Mouse (Mus musculus) layer of hippocampus, adult 2 months (tissue): ENCODE data around the gene Epop. TPM values are rescaled to one million over a fixed set of nuclear protein-coding genes. Genes with fewer than 3 reads are reported as not detected.

Experiments used
- DNase-seq, 2 experiments: peaks; one replicate each; pipeline ENCODE4 v3.0.0; 2022; ENCODE audit warnings: low spot score in 2 of 2
- H3K27ac ChIP-seq: fragments of 200-600 bp; 2 replicates; pipeline ENCODE4 v1.8.1; 2022
- H3K4me3 ChIP-seq: fragments of 200-600 bp; 2 replicates; pipeline ENCODE4 v1.8.1; 2022; ENCODE audit warnings: mild to moderate bottlenecking
- CTCF ChIP-seq: fragments of 200-600 bp; conservative IDR thresholded peaks from 2 replicates; pipeline ENCODE4 v1.8.1; 2022; ENCODE audit warnings: antibody characterized with exemption, mild to moderate bottlenecking, moderate library complexity
- total RNA-seq, 2 experiments: library from RNA; stranded (reverse); gene quantifications; 2 replicates each; pipeline ENCODE4 v1.2.3; 2021

Gene Epop
- total RNA-seq, 2 experiments from 2014 or later = 34.1 to 35.1 TPM

GRCm38 (mm10) chr11:97631046-97631445 lies 1.5 kb upstream of the Epop start:
- Histone ChIP-seq H3K27ac (peak overlapping the region; percentile 76), H3K4me3 (no peak overlapping the region)
- no peak for TF ChIP-seq CTCF
- DNase-seq = no peak

- H3K27ac ChIP-seq = peak overlapping the region; percentile 80
- peak overlapping the region; percentile 62 for H3K4me3 ChIP-seq
- no peak for DNase-seq
- TF ChIP-seq CTCF = 0 out of 2 replicates have a peak, but pooled peaks have one; percentile 5
Observed at GRCm38 (mm10) chr11:97628568-97629518, 659 bp downstream of the Epop start.

GRCm38 (mm10) chr11:97628303-97628567 lies 1.3 kb downstream of the Epop start:
- peak overlapping the region; percentile 62 for H3K4me3 ChIP-seq

GRCm38 (mm10) chr11:97627556-97628302 lies 1.8 kb downstream of the Epop start:
- no peak for TF ChIP-seq CTCF
- H3K4me3 ChIP-seq = peak overlapping the region; percentile 62
- DNase-seq = no peak

More at GRCm38 (mm10) chr11:97628303-97628567, 1.3 kb downstream of the Epop start:
- no peak overlapping the region for H3K27ac ChIP-seq
- no peak for TF ChIP-seq CTCF
- no peak for DNase-seq

GRCm38 (mm10) chr11:97626850-97627249 lies 2.7 kb downstream of the Epop start:
- no peak overlapping the region for H3K4me3 ChIP-seq
- DNase-seq = no peak
- TF ChIP-seq CTCF = no peak
- H3K27ac ChIP-seq = no peak overlapping the region

More at GRCm38 (mm10) chr11:97627556-97628302, 1.8 kb downstream of the Epop start:
- no peak overlapping the region for H3K27ac ChIP-seq

GRCm38 (mm10) chr11:97626431-97626830 lies 3.1 kb downstream of the Epop start:
- TF ChIP-seq CTCF = no peak
- H3K27ac ChIP-seq = no peak overlapping the region
- no peak overlapping the region for H3K4me3 ChIP-seq
- DNase-seq = no peak

GRCm38 (mm10) chr11:97625551-97625950 lies 4.0 kb downstream of the Epop start:
- no peak overlapping the region for H3K4me3 ChIP-seq
- TF ChIP-seq CTCF = no peak
- no peak overlapping the region for H3K27ac ChIP-seq
- DNase-seq = no peak

- DNase-seq = no peak
- no peak for TF ChIP-seq CTCF
- Histone ChIP-seq H3K4me3 (no peak overlapping the region), H3K27ac (no peak overlapping the region)
Observed at GRCm38 (mm10) chr11:97623166-97623565, 6.3 kb downstream of the Epop start.

GRCm38 (mm10) chr11:97622440-97622839 lies 7.1 kb downstream of the Epop start:
- peak; percentile 100 for TF ChIP-seq CTCF
- Histone ChIP-seq H3K27ac (no peak overlapping the region), H3K4me3 (no peak overlapping the region)
- peak; percentile 61 to 80 for DNase-seq

GRCm38 (mm10) chr11:97619391-97619795 lies 10.1 kb downstream of the Epop start:
- H3K27ac ChIP-seq = no peak overlapping the region
- TF ChIP-seq CTCF = peak; percentile 82
- peak; percentile 71 to 78 for DNase-seq
- H3K4me3 ChIP-seq = no peak overlapping the region

GRCm38 (mm10) chr11:97618368-97618767 lies 11.1 kb downstream of the Epop start:
- no peak overlapping the region for H3K4me3 ChIP-seq
- H3K27ac ChIP-seq = no peak overlapping the region
- no peak for DNase-seq
- no peak for TF ChIP-seq CTCF

- TF ChIP-seq CTCF = no peak
Observed at GRCm38 (mm10) chr11:97615276-97615675, 14.2 kb downstream of the Epop start.

GRCm38 (mm10) chr11:97611076-97611475 lies 18.4 kb downstream of the Epop start:
- Histone ChIP-seq H3K27ac (peak overlapping the region; percentile 72), H3K4me3 (no peak overlapping the region)
- DNase-seq = peak in 1 of 2 experiments; percentile 20
- no peak for TF ChIP-seq CTCF

More at GRCm38 (mm10) chr11:97615276-97615675, 14.2 kb downstream of the Epop start:
- no peak for DNase-seq
- no peak overlapping the region for H3K4me3 ChIP-seq
- H3K27ac ChIP-seq = no peak overlapping the region
